Mouse (Mus musculus) left cerebral cortex, adult 8-10 months (tissue): ENCODE data around the gene Cd28. TPM values are rescaled to one million over a fixed set of nuclear protein-coding genes. Genes with fewer than 3 reads are reported as not detected.

Experiments
- DNase-seq, 2 experiments: peaks; one replicate each; pipeline ENCODE4 v3.0.0; 2022; ENCODE audit warnings: low spot score in 2 of 2
- total RNA-seq, 4 experiments: library from RNA; stranded (reverse); gene quantifications; 2 replicates each; pipeline ENCODE4 v1.2.4; 2022

Gene Cd28
- total RNA-seq = under 1 TPM; 0.26 to 0.37 (median 0.33) TPM

DNA sequence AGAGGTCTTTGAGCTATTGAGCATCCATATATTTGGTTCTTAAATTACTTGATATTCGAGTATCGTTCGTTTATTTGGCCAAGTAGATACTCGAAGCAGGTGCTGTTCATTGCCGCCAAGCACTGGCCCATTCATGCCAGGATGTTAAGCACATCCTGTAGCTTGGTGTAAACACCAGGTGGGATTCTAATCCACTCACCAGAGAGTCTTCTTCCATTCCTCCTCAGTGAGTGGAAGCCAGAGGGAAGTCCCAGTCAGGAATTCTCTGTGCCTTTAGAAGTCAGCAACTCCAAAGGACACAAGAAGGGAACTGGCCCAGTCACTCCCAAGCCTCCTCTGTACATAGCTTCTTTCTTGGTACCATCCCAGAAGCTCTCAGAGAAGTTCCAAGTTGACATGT lies at the start of gene Cd28:
Cd28 (plus strand) TSS at position 234 of the 400 bp plus-strand sequence.
- no peak for DNase-seq

GRCm38 (mm10) chr1:60667873-60668616 lies 48.6 kb upstream of the Cd28 start:
- DNase-seq = no peak

GRCm38 (mm10) chr1:60669048-60669447 lies 47.6 kb upstream of the Cd28 start:
- no peak for DNase-seq

DNA sequence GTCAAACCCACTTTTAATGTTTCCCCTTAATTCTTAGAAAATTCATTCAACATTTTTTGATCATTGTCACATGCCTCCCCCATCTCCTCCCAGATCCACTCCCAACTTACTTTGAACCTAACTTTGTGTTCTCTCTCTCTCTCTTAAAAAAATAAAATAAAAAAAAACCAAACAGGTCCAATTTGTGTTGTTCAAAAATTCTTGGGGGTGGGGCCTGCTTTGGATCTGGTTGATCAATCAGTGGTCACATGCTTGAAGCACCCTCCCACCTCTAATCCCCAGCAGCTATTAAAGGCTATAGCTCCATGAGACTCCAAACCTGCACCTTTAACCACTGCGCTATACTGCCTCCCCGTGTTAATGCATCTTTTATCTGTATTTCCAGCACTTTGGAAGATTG lies 46.9 kb upstream of the Cd28 start:
- DNase-seq = no peak

GRCm38 (mm10) chr1:60670172-60670571 lies 46.4 kb upstream of the Cd28 start:
- DNase-seq = no peak

- no peak for DNase-seq
Measured at GRCm38 (mm10) chr1:60683766-60684165, 32.8 kb upstream of the Cd28 start.

GRCm38 (mm10) chr1:60696115-60696895 lies 20.3 kb upstream of the Cd28 start:
- no peak for DNase-seq

DNA sequence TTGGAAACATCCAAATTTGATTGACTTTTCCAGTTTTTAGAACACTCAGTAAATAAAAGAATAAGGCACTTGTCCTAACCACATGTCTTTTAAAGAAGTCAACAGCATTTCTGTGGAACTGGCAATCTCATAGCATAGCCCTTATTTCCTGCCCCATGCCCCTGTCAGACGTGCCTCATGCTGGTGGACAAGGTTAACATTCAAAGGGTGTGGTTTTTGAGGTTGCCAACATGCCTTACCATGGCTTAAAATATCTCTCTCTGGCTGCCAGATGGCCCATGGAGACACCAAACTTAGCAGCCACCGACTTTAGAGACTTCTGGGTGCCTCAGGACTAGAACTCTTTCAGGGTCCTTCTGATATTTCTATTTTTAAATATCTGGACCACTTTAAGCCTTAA lies 14.0 kb upstream of the Cd28 start:
- DNase-seq = no peak

DNA sequence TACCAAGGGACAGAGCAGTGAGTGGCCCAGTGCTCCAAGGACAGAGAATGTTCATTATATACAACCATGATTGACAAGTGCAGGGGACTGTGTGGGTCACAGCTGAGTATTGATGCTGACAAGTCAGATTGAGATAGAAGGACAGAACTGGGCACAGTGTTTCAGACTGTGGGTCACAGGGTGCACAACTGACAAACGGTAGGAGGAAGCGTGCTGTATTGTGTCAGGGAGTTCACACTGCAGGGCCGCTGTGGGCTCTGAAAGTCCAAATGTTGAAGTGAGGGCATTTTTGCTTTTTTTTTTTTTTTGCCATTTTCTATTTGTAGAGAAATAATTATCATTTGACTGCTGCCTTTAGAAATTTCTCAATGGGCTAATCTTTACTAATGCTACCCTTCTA lies 3.4 kb upstream of the Cd28 start:
- DNase-seq = no peak

DNA sequence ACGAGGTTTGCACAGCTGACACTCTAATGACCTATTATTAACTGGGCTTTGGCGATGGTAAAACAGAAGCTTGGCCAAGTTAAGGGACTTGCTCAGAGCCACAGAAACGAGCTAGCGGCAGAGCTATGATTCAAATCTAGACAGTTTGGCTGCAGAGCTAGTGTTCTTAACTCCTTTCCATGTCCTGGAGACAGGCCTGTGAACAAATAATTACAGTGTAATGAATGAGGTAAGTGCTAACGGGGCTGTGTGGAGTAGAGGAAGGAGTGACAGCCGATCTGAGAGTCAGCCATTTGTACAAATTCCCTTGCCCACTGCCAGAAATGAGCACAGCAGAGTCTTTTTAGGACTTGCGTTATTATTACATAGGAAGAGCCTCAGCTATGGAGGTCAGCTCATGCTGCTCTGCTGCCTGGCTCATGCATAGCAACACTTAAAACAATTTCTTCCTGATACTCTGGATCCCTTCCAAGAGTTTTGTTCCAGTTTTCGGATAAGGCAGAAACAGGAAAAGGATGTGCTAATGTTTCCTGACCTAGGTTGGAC lies 876 bp upstream of the Cd28 start:
- no peak for DNase-seq

DNA sequence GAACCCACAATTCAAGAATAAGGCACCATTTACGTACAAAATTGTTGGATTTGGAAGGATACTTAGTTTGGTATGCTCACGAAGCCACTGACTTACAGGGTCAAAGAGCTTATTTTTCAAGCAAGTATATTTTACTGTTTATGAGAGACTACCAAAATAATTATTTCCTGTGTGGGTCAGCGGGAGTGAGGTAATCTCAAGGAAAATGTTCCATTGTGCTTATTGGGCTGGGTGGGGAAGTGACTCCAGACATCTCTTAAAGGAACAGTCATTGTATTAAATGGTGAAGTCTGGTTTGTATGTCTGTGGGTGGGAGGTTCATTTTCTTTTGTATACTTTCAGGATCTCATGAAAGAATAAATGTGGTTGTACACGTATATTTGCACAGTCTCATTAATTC lies 2.0 kb downstream of the Cd28 start:
- DNase-seq = no peak

- no peak for DNase-seq
Measured at GRCm38 (mm10) chr1:60723555-60723954, 7.0 kb downstream of the Cd28 start.

GRCm38 (mm10) chr1:60731940-60732339 lies 15.3 kb downstream of the Cd28 start:
- no peak for DNase-seq

- no peak for DNase-seq
Measured at GRCm38 (mm10) chr1:60735072-60735907, 18.7 kb downstream of the Cd28 start.

- DNase-seq = no peak
Measured at GRCm38 (mm10) chr1:60735908-60736280, 19.3 kb downstream of the Cd28 start.

- DNase-seq = no peak
Measured at GRCm38 (mm10) chr1:60744266-60744665, 27.7 kb downstream of the Cd28 start.

DNA sequence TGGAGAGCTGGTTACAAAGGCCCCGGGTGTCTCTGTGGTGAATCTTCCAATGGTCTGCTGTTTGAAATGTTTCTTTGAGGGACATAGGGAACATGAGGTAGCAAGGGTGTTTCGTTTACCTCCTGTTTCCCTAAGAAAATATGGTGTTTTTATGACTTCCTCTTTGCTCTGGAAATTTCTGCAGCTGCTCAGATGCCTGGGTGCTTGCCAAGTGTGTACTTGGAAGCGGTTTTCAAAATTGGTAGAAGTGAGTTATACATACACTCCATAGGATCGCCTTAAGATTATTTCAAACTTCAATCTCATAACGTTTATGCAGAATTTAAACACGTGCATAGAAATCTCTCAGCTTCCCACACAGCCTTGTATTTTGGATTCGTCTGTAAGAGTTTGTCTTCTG lies 29.1 kb downstream of the Cd28 start:
- DNase-seq = no peak

GRCm38 (mm10) chr1:60746153-60746552 lies 29.6 kb downstream of the Cd28 start:
- DNase-seq = no peak

- no peak for DNase-seq
Measured at GRCm38 (mm10) chr1:60746856-60747255, 30.3 kb downstream of the Cd28 start.

DNA sequence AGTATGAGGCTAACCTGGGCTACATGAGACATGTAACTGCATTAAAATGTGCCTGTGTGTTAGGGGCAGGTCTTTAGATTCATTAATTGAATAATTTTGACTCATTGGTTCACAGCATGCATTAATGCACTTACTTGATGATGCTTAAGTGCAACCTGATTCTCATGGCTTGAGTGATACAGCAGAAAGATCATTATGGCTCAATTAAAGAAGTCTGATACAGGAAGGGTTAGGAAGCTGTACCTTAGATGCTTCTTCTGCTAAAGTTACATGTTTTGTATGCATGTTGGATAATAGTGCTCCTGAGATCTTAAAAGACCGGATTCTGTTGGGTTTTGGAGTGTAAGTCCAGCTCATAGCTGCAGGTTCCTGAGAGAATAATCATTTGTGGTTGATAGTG lies 31.7 kb downstream of the Cd28 start:
- DNase-seq = no peak

DNA sequence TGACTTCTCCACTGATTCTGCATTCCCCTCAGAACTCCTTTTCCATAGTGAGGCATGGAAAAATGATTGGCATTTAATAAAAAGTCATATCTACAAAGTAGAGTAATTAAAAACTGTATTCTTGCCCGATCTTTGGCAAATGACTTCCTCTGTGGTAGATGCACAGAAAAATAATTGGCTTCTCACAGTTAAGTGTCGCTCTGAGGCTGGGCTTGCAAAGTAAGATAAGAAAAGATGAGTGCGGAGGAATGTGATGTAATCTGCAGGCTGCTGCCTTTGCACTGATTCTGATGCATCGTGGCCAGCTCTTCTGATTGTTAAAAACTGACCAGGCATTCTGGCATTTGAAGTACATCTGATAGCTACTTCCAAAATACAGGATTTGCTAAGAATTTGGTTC lies 32.3 kb downstream of the Cd28 start:
- DNase-seq = no peak

DNA sequence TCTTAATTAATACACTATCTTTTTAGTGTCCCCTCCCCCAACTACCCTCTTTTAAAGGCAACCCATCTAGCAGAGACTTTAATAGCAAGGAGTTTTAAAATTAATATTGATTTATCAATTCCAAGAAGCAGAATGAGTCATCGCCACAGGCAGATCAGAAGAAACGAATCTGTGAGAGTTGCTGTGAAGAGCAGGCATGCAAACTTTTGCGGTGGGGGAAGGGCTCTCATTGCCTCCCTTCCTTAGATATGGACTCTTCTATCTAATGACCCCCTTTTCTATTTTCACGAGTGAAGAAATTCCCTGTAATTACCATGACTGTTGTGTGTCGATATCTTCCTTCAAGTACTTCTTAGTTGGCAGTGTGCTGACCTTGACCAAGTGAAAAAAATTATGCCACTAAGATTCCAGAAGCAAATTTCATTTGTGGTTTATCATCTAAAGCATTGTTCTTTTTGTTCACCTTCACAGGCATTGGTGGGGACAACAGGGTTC lies 32.8 kb downstream of the Cd28 start:
- no peak for DNase-seq
